Mouse (Mus musculus): ENCODE results near the gene Vav2. TPM values are rescaled to one million over a fixed set of nuclear protein-coding genes. Genes with fewer than 3 reads are reported as not detected.

Vav2 gene
- polyA plus RNA-seq, 1 experiment = 6.6 TPM

DNA sequence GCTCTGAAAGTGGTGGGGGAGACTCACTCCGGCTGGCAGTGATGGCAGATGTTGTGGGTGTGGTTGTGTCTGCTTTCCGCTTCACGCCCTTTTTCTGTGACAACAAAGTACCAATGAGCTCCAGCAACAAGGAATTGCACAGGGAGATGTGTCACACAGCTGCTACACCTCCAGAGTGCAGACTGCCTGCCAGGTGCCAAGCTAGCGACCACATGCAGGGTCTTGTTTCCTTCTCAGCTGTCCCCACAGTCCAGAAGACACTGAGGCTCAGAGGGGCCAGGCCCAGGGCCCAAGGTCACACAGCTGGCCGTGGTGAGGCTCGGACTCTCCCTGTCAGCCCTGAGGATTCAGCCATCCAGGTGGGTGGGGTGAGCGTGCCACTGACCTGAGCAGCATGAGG is 32.9 kb upstream of the Vav2 start:
- Histone ChIP-seq H3K27ac (replicated peaks; ENCODE audit: low read depth, low read length) (no peak overlapping the region), H3K4me3 (ENCODE audit: insufficient read depth, low read depth, low read length) (no peak overlapping the region), H3K4me1 (ENCODE audit: control insufficient read depth, insufficient read depth, insufficient read length, low read length) (no peaks in the 10 kb centered on the region)

DNA sequence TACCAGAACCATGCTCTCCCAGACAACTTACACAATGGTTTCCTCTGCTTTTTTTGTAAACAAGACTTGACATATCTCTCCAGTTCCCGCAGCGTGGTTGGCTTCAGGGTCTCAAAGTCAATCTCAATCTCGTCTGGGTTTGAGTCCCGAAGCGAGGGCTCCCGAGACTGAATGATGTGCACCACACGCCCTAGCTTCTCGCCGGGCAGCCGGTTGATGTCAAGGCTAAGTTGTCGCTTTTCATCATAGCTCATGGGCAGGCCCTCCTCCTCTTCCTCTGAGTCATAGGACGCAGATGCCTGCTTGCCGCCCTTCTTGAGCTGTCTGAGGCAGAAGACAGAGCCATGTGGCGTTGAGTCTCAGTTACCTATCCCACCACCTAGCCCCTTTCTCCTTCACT is 23.4 kb upstream of the Vav2 start:
- Histone ChIP-seq H3K4me3 (ENCODE audit: insufficient read depth, low read depth, low read length) (no peak overlapping the region), H3K27ac (replicated peaks; ENCODE audit: low read depth, low read length) (no peak overlapping the region), H3K4me1 (ENCODE audit: control insufficient read depth, insufficient read depth, insufficient read length, low read length) (no peaks in the 10 kb centered on the region)

DNA sequence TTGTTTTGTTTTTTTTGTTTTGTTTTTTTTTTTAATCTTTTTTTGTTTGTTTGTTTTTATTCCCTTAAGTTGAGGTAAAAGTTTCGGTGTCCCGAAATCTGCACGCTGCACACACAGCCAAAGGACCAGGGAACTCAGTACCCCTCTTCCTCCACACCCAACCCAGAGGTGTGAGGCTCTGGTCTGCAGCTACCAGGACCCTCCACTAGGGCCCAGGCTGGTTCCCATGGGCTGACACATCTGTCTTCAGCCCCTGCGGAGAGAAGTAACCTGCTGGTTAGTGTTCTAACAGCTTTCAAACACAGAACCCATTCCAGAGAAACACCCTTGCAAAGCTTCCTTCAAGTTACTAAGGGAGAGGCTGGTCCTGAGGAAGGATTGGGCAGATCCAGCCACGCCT is 20.9 kb upstream of the Vav2 start:
- no peak overlapping the region for H3K4me3 ChIP-seq (ENCODE audit: insufficient read depth, low read depth, low read length)
- no peak overlapping the region for H3K27ac ChIP-seq (replicated peaks; ENCODE audit: low read depth, low read length)
- H3K4me1 ChIP-seq (ENCODE audit: control insufficient read depth, insufficient read depth, insufficient read length, low read length) = no peaks in the 10 kb centered on the region

DNA sequence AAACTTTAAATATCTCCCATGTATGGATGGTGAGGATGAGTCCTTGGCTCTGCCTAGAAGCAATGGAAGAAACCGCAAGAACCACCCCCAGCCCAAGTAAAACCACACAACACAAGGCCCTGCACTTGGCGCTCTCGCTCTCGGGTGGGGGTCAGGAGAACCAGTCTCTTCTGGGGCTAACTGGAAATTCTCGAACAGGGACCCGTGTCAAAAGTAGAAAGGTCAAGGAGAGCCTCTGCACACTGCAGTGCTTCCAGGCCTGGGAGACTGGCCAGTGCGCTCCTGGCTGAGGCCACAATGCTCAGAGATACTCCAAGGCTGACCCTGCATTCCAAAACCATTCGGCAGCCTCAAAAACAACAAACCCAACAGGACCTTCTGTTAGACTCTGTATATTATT is 20.0 kb upstream of the Vav2 start:
- Histone ChIP-seq H3K4me3 (ENCODE audit: insufficient read depth, low read depth, low read length) (no peak overlapping the region), H3K4me1 (ENCODE audit: control insufficient read depth, insufficient read depth, insufficient read length, low read length) (no peaks in the 10 kb centered on the region), H3K27ac (replicated peaks; ENCODE audit: low read depth, low read length) (no peak overlapping the region)

DNA sequence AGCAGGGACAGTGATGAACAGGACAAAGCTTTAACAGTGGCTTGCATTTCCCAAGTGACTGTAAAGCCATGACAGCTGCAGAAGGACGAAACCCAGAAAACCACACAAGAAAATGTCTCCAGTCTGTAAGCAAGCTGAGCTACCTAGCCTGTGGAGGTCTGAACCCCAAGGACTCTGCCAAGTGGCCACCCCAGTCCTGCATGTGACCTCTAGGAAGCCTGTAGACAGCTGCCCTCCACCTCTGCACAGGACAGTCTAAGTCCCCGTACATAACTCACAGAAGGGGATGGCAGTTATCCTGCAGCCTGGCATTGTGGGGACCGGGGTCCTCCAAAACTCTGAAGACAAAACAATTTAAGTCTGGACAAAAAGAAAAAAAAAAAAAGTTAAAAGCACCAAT is 19.1 kb upstream of the Vav2 start:
- H3K4me3 ChIP-seq (ENCODE audit: insufficient read depth, low read depth, low read length) = no peak overlapping the region
- no peak overlapping the region for H3K27ac ChIP-seq (replicated peaks; ENCODE audit: low read depth, low read length)
- no peaks in the 10 kb centered on the region for H3K4me1 ChIP-seq (ENCODE audit: control insufficient read depth, insufficient read depth, insufficient read length, low read length)

DNA sequence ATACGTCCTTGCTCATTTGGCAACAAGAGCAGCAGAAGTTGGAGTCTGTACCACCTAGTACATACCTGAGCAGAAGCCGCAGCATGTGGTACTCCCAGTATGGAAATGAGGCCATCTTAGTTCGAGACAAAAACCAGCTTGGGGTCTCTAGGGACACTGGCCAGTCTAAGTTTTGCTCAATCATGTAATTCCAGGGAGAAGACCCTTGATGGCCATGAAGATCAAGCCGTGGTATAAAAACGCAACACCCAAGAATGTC is 16.5 kb upstream of the Vav2 start:
- no peaks in the 10 kb centered on the region for H3K4me1 ChIP-seq (ENCODE audit: control insufficient read depth, insufficient read depth, insufficient read length, low read length)
- no peak overlapping the region for H3K4me3 ChIP-seq (ENCODE audit: insufficient read depth, low read depth, low read length)
- no peak overlapping the region for H3K27ac ChIP-seq (replicated peaks; ENCODE audit: low read depth, low read length)

DNA sequence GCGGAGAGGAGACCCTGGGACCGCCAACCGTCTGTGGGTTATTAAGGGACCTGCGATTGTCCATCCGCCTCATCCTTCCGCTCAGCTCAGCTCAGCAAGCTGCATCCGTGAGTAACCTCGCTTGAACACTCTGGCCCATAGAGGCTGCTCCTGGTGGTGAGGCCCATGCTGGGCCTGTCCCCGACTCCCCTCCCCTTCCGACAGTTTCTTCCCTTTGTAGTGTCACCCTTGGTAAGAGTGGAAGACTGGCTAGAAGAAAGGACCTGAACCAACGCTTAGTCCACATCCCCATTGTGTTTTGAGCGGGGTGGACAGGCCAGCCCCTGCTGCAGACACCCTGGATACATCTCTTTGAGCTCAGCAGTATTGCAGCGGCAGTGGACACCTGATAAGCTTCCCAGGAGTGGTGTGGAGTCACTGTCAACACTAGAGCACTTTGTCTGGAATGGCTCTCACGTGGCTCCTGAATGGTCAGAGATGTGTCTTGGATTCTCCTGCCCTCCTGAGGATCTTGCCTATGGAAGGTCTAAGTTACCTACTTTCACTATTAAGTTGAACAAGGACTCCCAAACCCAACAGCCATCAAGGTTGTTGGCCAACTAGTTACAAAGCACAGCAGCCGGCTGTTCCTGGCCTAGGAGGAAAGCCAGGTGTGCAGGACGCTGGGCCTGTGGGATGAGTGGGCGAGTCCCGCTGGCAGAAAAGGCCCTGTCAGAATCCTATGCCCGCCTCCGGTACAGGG is 16.0 kb upstream of the Vav2 start:
- Histone ChIP-seq H3K4me1 (ENCODE audit: control insufficient read depth, insufficient read depth, insufficient read length, low read length) (no peaks in the 10 kb centered on the region), H3K4me3 (ENCODE audit: insufficient read depth, low read depth, low read length) (peak overlapping the region; percentile 56), H3K27ac (replicated peaks; ENCODE audit: low read depth, low read length) (no peak overlapping the region)

DNA sequence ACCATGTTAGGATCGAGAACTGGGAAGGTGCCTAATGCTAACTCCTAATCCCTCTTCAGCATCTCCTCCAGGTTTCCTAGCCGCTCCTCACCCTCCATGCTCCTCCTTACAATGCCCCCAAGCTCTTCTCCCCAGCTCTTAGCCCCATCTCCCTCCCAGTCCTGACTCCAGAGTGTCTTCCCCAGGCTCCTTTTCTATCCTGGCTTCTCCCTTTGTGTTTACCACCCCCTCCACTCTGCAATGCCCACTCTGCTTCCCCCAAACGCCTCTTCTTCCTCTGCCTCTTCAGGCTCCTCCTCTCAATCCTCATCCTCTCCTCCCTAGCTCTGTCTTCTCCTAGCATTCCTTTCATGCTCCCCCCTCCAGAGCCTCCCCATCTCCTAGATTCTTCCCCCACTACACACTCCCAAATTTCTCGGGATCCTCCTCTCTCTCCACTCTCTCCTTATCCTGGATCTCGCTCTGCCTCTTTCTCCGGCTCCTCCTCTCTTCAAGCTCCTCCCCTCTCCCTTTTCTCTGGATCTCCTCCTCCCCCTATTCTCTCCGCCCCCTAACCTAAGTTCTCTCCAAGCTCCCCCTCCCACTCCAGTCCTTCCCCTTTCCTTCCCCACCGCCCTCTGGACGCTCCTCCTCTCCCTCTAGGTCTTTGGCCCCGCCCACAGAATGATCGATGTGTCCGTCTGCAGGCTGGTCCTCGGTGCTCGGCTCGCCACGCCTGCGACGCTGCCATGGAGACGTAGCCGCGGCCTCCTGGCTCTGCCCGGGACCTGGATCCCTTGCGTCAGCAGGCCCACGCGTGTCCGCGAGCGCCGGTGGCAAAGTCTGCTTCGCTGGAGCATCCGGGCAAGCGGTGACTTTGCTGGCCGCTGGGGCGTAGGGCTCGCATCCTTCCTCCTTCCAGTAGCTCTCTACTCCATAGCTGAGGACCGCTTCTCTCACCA is 15.2 kb upstream of the Vav2 start, which contains the start of gene Brd3os:
Brd3os (plus strand) TSS at position 558 of the 941 bp plus-strand sequence.
- Histone ChIP-seq H3K27ac (replicated peaks; ENCODE audit: low read depth, low read length) (no peak within 1 kb of the TSS), H3K4me3 (ENCODE audit: insufficient read depth, low read depth, low read length) (peak within 1 kb of the TSS; percentile 56), H3K4me1 (ENCODE audit: control insufficient read depth, insufficient read depth, insufficient read length, low read length) (no peaks in the 10 kb centered on the region)

DNA sequence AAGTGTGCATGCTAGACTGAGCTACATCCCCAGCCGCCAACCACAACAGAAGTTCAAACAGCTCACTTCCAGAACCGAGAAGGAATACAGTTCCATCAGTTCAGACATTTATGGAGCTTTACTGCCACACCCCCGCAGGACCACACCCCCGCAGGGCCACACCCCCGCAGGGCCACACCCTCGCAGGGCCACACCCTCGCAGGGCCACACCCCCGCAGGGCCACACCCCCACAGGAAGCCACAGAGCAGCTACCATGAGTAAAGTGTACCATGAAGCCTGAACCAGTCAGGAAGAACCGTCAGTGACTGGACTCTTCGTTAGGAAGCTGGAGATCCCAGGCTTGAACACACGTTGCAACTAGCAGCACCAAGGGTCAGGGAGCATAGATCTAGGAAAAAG is 11.4 kb upstream of the Vav2 start:
- no peak overlapping the region for H3K27ac ChIP-seq (replicated peaks; ENCODE audit: low read depth, low read length)
- no peak overlapping the region for H3K4me3 ChIP-seq (ENCODE audit: insufficient read depth, low read depth, low read length)
- H3K4me1 ChIP-seq (ENCODE audit: control insufficient read depth, insufficient read depth, insufficient read length, low read length) = no peaks in the 10 kb centered on the region

DNA sequence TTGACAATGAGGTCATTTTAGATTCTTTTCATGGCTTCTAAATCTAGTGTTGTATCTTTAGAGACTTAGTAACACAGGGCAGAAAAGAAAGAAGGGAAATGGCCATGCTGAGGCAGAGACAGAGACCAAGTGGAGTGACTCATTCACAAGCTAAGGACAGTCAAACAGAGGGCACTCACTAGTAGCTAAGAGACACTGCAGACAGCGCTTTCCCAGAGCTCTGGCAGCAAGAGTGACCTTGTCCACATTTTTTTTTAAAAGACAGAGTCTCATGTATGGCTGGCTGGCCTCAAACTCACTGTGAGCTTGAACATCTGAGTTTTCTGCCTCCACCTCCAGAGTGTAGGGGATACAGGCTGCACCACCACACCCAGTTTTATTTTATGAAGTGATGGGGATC is 11.0 kb upstream of the Vav2 start:
- Histone ChIP-seq H3K27ac (replicated peaks; ENCODE audit: low read depth, low read length) (no peak overlapping the region), H3K4me3 (ENCODE audit: insufficient read depth, low read depth, low read length) (no peak overlapping the region)

DNA sequence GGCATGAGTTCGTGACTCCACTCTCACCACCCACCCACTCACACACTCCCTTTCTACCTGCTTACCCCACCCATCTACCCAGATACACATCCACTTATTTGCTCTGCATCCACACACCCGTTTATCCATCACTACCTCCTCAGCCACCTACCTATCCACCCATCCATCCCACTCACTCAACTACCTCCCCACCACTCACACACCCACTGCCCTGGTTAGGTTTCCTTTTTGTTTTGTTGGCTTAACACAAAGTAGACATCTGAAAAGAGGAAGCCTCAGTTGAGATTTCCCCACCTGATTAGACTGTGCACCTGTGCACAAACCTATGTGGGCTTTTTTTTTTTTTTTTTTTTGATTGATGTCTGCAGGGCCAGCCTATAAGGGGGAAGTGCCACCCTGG is 5.8 kb upstream of the Vav2 start:
- H3K4me1 ChIP-seq (ENCODE audit: control insufficient read depth, insufficient read depth, insufficient read length, low read length) = no peaks in the 10 kb centered on the region
- no peak overlapping the region for H3K4me3 ChIP-seq (ENCODE audit: insufficient read depth, low read depth, low read length)
- H3K27ac ChIP-seq (replicated peaks; ENCODE audit: low read depth, low read length) = no peak overlapping the region

More for the DNA sequence above, 11.0 kb upstream of the Vav2 start:
- no peaks in the 10 kb centered on the region for H3K4me1 ChIP-seq (ENCODE audit: control insufficient read depth, insufficient read depth, insufficient read length, low read length)

DNA sequence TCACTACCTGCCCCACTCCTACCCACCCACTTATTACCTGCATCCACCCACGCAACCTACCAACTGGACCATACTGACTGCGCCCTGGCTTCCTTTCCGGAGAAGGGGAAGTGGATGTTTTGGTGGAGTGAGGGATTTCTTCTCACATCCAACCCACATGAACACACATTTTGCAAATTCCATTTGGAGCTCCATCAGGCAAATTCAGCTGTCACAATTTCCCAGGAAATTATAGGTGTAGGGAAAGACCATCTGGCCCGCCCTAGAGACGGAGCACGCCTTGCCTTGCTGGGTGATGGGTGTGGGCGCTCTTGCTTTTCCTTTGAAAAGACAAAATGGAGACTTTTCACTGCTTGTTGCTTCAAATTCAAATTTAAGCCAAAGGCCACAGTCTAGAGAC is 3.8 kb upstream of the Vav2 start:
- Histone ChIP-seq H3K27ac (replicated peaks; ENCODE audit: low read depth, low read length) (no peak overlapping the region), H3K4me1 (ENCODE audit: control insufficient read depth, insufficient read depth, insufficient read length, low read length) (0 out of 2 replicates have a peak, but pooled peaks cover 3% of the 10 kb centered on the region), H3K4me3 (ENCODE audit: insufficient read depth, low read depth, low read length) (no peak overlapping the region)

DNA sequence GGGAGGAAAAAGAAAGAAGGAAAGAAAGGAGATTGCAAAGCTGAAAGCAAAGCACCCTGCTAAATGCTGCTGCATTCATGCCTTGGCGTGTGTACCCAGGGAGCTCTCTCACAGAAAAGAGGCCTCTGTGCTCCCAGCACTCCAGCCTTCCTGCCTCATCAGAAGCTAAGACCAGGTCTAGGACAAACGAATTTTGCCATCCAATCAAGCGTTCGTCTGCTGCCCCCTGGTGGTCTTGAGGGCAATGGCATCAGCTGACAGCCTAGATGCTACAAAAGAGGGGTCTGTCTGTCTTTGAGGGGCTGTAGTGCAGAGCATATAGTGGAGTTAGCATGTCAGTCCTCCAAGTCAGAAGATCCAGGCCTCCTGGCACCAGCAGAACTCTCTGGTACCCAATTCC is 1.2 kb upstream of the Vav2 start:
- Histone ChIP-seq H3K4me1 (ENCODE audit: control insufficient read depth, insufficient read depth, insufficient read length, low read length) (peaks cover 5% of the 10 kb centered on the region; the same call in 1 of the 2 replicates), H3K27ac (replicated peaks; ENCODE audit: low read depth, low read length) (no peak overlapping the region), H3K4me3 (ENCODE audit: insufficient read depth, low read depth, low read length) (no peak overlapping the region)

DNA sequence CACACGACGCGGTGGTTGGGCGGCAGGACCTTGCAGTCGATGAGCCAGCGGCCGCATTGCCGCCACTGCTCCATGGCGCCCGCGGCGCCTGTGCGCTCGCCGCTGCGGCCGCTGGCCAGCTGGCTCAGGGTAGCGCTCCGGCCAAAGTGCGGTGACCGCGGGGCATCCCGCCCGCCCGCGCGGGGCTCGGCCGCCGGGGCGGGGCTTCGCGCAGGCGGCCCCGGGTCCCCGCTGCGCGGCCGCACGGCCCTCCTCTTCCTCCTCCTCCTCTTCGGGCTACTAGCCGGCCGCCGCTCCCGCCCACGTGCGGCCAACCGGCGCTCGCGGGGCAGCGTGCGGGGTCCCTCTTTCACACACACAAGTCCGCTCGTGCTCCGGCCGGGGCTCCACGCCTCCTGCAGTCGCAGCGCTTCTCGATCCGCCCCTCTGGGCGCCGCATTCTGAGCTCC is 403 bp downstream of the Vav2 start:
- H3K4me1 ChIP-seq (ENCODE audit: control insufficient read depth, insufficient read depth, insufficient read length, low read length) = peaks cover 5% of the 10 kb centered on the region
- H3K27ac ChIP-seq (replicated peaks; ENCODE audit: low read depth, low read length) = peak overlapping the region; percentile 61; the same call in 1 of the 2 replicates

DNA sequence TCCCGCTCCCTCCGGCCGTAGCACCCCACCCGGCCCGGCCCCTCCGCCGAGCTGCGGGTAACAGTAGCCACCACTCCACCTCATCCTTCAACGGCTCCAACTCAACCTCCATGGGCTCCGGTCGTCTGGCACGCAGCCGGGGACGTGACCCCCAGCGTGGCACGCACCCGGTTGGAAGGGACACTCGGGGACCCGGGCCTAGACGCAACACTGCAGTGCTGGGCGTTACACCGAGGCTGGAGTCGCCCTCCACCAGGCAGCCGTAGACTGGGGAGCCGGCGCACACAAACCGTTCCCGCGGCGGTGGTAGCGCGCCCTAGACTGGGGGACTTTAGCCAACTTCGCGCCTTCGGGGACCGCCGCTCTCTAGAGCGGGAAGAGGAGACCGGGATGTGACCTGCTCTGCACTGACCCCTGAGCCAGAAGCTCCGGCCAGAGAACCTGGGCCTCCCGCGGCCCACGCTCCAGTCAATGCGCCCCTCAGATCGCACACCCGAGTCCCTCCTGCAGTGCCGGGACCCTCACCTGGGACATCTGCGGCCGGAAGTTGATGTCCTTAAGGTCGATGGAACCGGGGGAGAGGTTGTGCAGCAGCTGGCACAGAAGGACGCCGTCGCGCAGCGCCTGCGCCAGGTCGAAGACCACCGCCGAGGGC is 955 bp downstream of the Vav2 start:
- Histone ChIP-seq H3K4me1 (ENCODE audit: control insufficient read depth, insufficient read depth, insufficient read length, low read length) (peaks cover 5% of the 10 kb centered on the region), H3K27ac (replicated peaks; ENCODE audit: low read depth, low read length) (0 out of 2 replicates have a peak overlapping the region, but pooled peaks have one; percentile 23)

More for the DNA sequence above, 403 bp downstream of the Vav2 start:
- peak overlapping the region; percentile 96 for H3K4me3 ChIP-seq (ENCODE audit: insufficient read depth, low read depth, low read length)

More for the DNA sequence above, 955 bp downstream of the Vav2 start:
- peak overlapping the region; percentile 96 for H3K4me3 ChIP-seq (ENCODE audit: insufficient read depth, low read depth, low read length)

Data from brown adipose tissue, adult 24 weeks (tissue).